Mouse (Mus musculus) megakaryocyte, adult 5-6 weeks (primary cell): ENCODE data around the gene Prr7. TPM values are rescaled to one million over a fixed set of nuclear protein-coding genes. Genes with fewer than 3 reads are reported as not detected.

Experiments
- ATAC-seq: 2 replicates; pipeline ENCODE4 v1.8.0; 2016; ENCODE audit warnings: mild to moderate bottlenecking, inconsistent platforms; ENCODE audit not compliant: poor library complexity, severe bottlenecking
- total RNA-seq, 2 experiments: library from RNA; stranded (forward) in 1 of 2; stranded (reverse) in 1 of 2; fragments of 153-499, 151-499 nt in 1 of 2; fragments of 221-1000, 200-1000 nt in 1 of 2; gene quantifications; 2 replicates each; pipeline versions ENCODE4 v1.2.3 to v1.2.4; 2015 to 2017

Gene Prr7
- total RNA-seq, 2 experiments from 2014 or later: 1.2 to 1.8 TPM

- no peak for ATAC-seq
Observed at GRCm38 (mm10) chr13:55474621-55475069, 10.6 kb downstream of the Prr7 start.

DNA sequence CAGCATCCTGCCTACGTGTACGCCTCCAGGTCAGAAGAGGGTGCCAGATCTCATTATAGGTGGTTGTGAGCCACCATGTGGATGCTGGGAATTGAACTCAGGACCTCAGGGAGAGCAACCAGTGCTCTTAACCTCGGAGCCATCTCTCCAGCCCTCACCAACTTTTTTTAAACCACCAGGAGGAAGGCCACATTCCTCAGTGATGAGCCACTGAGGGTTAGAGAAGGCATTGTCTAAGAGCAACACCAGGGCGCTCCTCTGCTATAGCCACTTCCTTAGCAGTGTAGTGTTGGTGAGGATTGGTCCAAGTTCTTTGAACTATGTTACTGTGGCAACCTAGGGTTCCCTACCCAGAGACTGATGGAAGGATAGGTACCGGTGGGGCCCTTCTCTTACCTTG is 11.7 kb downstream of the Prr7 start:
- ATAC-seq: no peak

- ATAC-seq: no peak
Observed at GRCm38 (mm10) chr13:55476256-55476655, 12.2 kb downstream of the Prr7 start.

GRCm38 (mm10) chr13:55477492-55477891 is 13.4 kb downstream of the Prr7 start:
- no peak for ATAC-seq

GRCm38 (mm10) chr13:55478036-55478435 is 14.0 kb downstream of the Prr7 start:
- no peak for ATAC-seq

GRCm38 (mm10) chr13:55479008-55479407 is 14.9 kb downstream of the Prr7 start:
- ATAC-seq: peak; percentile 89

- ATAC-seq: no peak
Observed at GRCm38 (mm10) chr13:55479929-55480328, 15.9 kb downstream of the Prr7 start.

GRCm38 (mm10) chr13:55482542-55482941 is 18.5 kb downstream of the Prr7 start:
- ATAC-seq: no peak

GRCm38 (mm10) chr13:55483071-55483470 is 19.0 kb downstream of the Prr7 start:
- no peak for ATAC-seq

DNA sequence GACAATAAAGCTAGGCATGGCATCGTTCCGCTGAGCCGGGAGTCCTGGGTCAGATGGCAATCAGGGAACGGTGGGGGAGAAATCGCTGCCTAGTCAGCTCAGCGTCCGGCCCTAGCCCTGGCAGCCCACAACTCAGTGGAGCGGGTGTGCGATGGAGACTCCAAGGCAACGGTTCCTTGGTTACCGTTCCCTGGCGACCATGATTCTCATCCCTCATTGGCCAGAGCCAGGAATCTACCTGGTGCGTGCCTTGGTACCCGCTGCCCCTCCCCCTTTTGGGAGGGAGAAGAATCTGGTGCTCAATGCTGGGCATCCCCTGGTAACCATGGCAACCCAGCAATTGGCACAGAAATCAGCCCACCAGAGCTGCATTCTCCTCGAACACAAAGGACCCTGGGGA is 19.5 kb downstream of the Prr7 start:
- no peak for ATAC-seq

- ATAC-seq: no peak
Observed at GRCm38 (mm10) chr13:55484520-55485088, 20.5 kb downstream of the Prr7 start.

- no peak for ATAC-seq
Observed at GRCm38 (mm10) chr13:55486029-55486794, 22.1 kb downstream of the Prr7 start.

GRCm38 (mm10) chr13:55486916-55487577 is 23.0 kb downstream of the Prr7 start:
- peak; percentile 31; the same call in 1 of the 2 replicates for ATAC-seq

GRCm38 (mm10) chr13:55487578-55488498 is 23.8 kb downstream of the Prr7 start, which contains the start of gene Dbn1:
Gene Dbn1, minus strand, starts transcription at chr13:55488111.
- ATAC-seq: peak; percentile 19; the same call in 1 of the 2 replicates

- no peak for ATAC-seq
Observed at GRCm38 (mm10) chr13:55494257-55494656, 30.2 kb downstream of the Prr7 start.

DNA sequence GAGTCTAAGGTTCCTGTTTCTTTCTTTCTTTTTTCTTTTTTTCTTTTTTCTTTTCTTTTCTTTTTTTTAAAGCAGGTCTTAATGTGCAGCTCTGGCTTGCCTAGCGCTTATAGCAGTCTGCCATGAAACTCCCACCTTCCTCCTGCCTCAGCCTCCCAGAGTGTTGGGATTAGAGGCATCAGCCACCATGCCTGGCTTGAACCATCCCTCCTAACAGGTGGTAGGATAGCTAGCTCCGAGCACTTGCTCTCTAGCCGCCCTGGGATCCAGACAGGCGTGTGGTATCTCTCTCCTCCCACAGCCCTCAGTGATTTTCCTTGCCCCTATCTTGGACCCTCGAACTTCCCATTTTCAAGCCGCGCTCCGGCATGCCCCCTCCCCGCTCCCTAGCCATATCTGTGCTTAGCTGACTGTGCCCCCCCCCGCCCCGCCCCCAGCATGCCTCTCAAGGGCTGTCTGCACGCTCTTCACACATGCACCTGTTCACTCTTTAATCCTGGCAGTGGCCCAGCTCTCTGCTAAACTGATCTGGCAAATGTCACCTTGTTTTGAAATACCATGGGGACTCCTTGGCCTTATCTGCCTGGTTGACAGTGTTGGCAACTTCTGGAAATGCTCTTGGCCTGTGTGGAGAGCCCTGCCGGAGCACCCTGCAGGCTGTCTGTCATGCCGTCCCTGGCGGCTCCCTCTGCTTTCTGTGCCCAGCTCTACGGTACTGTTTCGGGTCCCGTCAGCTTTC is 31.0 kb downstream of the Prr7 start:
- ATAC-seq: no peak

DNA sequence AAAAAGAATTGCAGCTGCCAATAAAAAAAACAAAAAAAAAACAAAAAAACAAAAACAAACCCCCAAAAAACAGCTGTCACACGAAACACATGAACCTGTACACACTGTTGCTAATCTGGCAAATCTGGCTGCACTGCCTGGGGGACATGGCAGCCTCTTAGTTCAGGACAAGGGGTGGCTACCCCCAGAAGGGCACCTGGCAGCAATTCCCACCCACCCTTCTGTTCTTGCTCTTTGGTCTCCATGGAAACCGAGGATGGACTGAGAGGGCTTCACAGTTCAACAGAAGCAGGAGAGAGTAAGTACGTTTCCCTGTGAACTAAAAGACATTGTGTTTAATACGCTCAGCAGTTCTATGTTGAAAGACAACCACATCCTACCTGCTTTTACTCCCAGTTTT is 31.6 kb downstream of the Prr7 start:
- no peak for ATAC-seq

GRCm38 (mm10) chr13:55496661-55497060 is 32.6 kb downstream of the Prr7 start:
- ATAC-seq: no peak

GRCm38 (mm10) chr13:55498906-55499305 is 34.8 kb downstream of the Prr7 start:
- no peak for ATAC-seq

- ATAC-seq: no peak
Observed at GRCm38 (mm10) chr13:55500575-55500974, 36.5 kb downstream of the Prr7 start.
